Mouse (Mus musculus): ENCODE data around the gene Ptgfrn. TPM values are rescaled to one million over a fixed set of nuclear protein-coding genes. Genes with fewer than 3 reads are reported as not detected.

Gene Ptgfrn
- total and polyA plus RNA-seq, 2 experiments from 2014 or later, result 5.2 to 61.5 TPM

- Histone ChIP-seq H3K27ac (ENCODE audit: low read depth) (peak overlapping the region; percentile 94), H3K4me3 (ENCODE audit: low read depth, low read length) (peak overlapping the region; percentile 95), H3K27me3 (ENCODE audit: control insufficient read depth, insufficient read depth, low read length) (no peaks in the 10 kb centered on the region), H3K9ac (replicated peaks; ENCODE audit: low read depth, low read length) (peak overlapping the region; percentile 91), H3K4me1 (ENCODE audit: control insufficient read depth, insufficient read depth) (peaks cover 27% of the 10 kb centered on the region), H3K36me3 (replicated peaks; ENCODE audit: control insufficient read depth, insufficient read depth, low read length) (no peaks in the 10 kb centered on the region), H3K4me2 (ENCODE audit: low read depth, low read length) (peak overlapping the region; percentile 99), H3K9me3 (replicated peaks; ENCODE audit: control insufficient read depth, low read length) (no peaks in the 10 kb centered on the region)
- TF ChIP-seq CTCF (IDR thresholded peaks at IDR 0.05; ENCODE audit: low read depth) (no peak), EP300 (IDR thresholded peaks at IDR 0.05; ENCODE audit: low read depth) (no peak)
- ATAC-seq (ENCODE audit: insufficient read depth, low read depth), result peak; percentile 51
- under 1% methylated on average over 42 of the region's 47 CpGs for WGBS
- DNase-seq (ENCODE audit: low spot score), result no peak
These were observed 488 bp downstream of the Ptgfrn start for GRCm38 (mm10) chr3:101109558-101110021.

- Histone ChIP-seq H3K27ac (ENCODE audit: low read depth) (no peak overlapping the region), H3K9me3 (replicated peaks; ENCODE audit: control insufficient read depth, low read length) (no peaks in the 10 kb centered on the region), H3K27me3 (ENCODE audit: control insufficient read depth, insufficient read depth, low read length) (no peaks in the 10 kb centered on the region), H3K36me3 (replicated peaks; ENCODE audit: control insufficient read depth, insufficient read depth, low read length) (no peaks in the 10 kb centered on the region), H3K9ac (replicated peaks; ENCODE audit: low read depth, low read length) (no peak overlapping the region), H3K4me2 (ENCODE audit: low read depth, low read length) (peak overlapping the region; percentile 99), H3K4me3 (ENCODE audit: low read depth, low read length) (peak overlapping the region; percentile 95), H3K4me1 (ENCODE audit: control insufficient read depth, insufficient read depth) (peaks cover 27% of the 10 kb centered on the region)
- TF ChIP-seq CTCF (IDR thresholded peaks at IDR 0.05; ENCODE audit: low read depth), result no peak
- no peak for TF ChIP-seq EP300 (IDR thresholded peaks at IDR 0.05; ENCODE audit: low read depth)
- WGBS, result 31% methylated on average over 5 of the region's 5 CpGs
- ATAC-seq (ENCODE audit: insufficient read depth, low read depth) (no peak), DNase-seq (ENCODE audit: low spot score) (no peak)
These were observed 1.2 kb downstream of the Ptgfrn start for GRCm38 (mm10) chr3:101108848-101109247.

- 61% methylated on average over 3 of the region's 3 CpGs for WGBS
- no peak overlapping the region for H3K9ac ChIP-seq (replicated peaks; ENCODE audit: low read depth, low read length)
- no peak for DNase-seq (ENCODE audit: low spot score)
- H3K9me3 ChIP-seq (replicated peaks; ENCODE audit: control insufficient read depth, low read length), result no peaks in the 10 kb centered on the region
- H3K4me2 ChIP-seq (ENCODE audit: low read depth, low read length), result no peak overlapping the region; the same call in 1 of the 2 replicates
- no peak for ATAC-seq (ENCODE audit: insufficient read depth, low read depth)
- TF ChIP-seq CTCF (IDR thresholded peaks at IDR 0.05; ENCODE audit: low read depth) (no peak), EP300 (IDR thresholded peaks at IDR 0.05; ENCODE audit: low read depth) (no peak)
- H3K36me3 ChIP-seq (replicated peaks; ENCODE audit: control insufficient read depth, insufficient read depth, low read length), result no peaks in the 10 kb centered on the region
- H3K27ac ChIP-seq (ENCODE audit: low read depth), result no peak overlapping the region
- peaks cover 27% of the 10 kb centered on the region for H3K4me1 ChIP-seq (ENCODE audit: control insufficient read depth, insufficient read depth)
- H3K27me3 ChIP-seq (ENCODE audit: control insufficient read depth, insufficient read depth, low read length), result no peaks in the 10 kb centered on the region
- H3K4me3 ChIP-seq (ENCODE audit: low read depth, low read length), result no peak overlapping the region
These were observed 1.8 kb downstream of the Ptgfrn start for GRCm38 (mm10) chr3:101108282-101108681.

GRCm38 (mm10) chr3:101106326-101106725 is 3.8 kb downstream of the Ptgfrn start:
- no peak overlapping the region for H3K27ac ChIP-seq (ENCODE audit: low read depth)
- no peak overlapping the region for H3K4me2 ChIP-seq (ENCODE audit: low read depth, low read length)
- ATAC-seq (ENCODE audit: insufficient read depth, low read depth) (no peak), DNase-seq (ENCODE audit: low spot score) (no peak)
- no peaks in the 10 kb centered on the region for H3K27me3 ChIP-seq (ENCODE audit: control insufficient read depth, insufficient read depth, low read length)
- no peak overlapping the region for H3K4me3 ChIP-seq (ENCODE audit: low read depth, low read length)
- H3K4me1 ChIP-seq (ENCODE audit: control insufficient read depth, insufficient read depth), result peaks cover 28% of the 10 kb centered on the region
- TF ChIP-seq EP300 (IDR thresholded peaks at IDR 0.05; ENCODE audit: low read depth) (no peak), CTCF (IDR thresholded peaks at IDR 0.05; ENCODE audit: low read depth) (no peak)
- 86% methylated on average over 3 of the region's 3 CpGs for whole genome bisulfite sequencing
- no peak overlapping the region for H3K9ac ChIP-seq (replicated peaks; ENCODE audit: low read depth, low read length)
- no peaks in the 10 kb centered on the region for H3K36me3 ChIP-seq (replicated peaks; ENCODE audit: control insufficient read depth, insufficient read depth, low read length)
- H3K9me3 ChIP-seq (replicated peaks; ENCODE audit: control insufficient read depth, low read length), result no peaks in the 10 kb centered on the region

- ATAC-seq (ENCODE audit: insufficient read depth, low read depth) (no peak), DNase-seq (ENCODE audit: low spot score) (no peak)
- H3K27ac ChIP-seq (ENCODE audit: low read depth), result no peak overlapping the region
- WGBS, result 46% methylated on average over 11 of the region's 11 CpGs
- H3K4me3 ChIP-seq (ENCODE audit: low read depth, low read length), result no peak overlapping the region
- no peaks in the 10 kb centered on the region for H3K27me3 ChIP-seq (ENCODE audit: control insufficient read depth, insufficient read depth, low read length)
- TF ChIP-seq CTCF (IDR thresholded peaks at IDR 0.05; ENCODE audit: low read depth) (no peak), EP300 (IDR thresholded peaks at IDR 0.05; ENCODE audit: low read depth) (no peak)
- no peaks in the 10 kb centered on the region for H3K9me3 ChIP-seq (replicated peaks; ENCODE audit: control insufficient read depth, low read length)
- H3K9ac ChIP-seq (replicated peaks; ENCODE audit: low read depth, low read length), result no peak overlapping the region; the same call in 1 of the 2 replicates
- H3K4me2 ChIP-seq (ENCODE audit: low read depth, low read length), result no peak overlapping the region
- H3K4me1 ChIP-seq (ENCODE audit: control insufficient read depth, insufficient read depth), result peaks cover 25% of the 10 kb centered on the region
- H3K36me3 ChIP-seq (replicated peaks; ENCODE audit: control insufficient read depth, insufficient read depth, low read length), result no peaks in the 10 kb centered on the region
These were observed 4.6 kb downstream of the Ptgfrn start for GRCm38 (mm10) chr3:101105486-101105885.

- WGBS, result 95% methylated on average over 9 of the region's 9 CpGs
- no peak for ATAC-seq (ENCODE audit: insufficient read depth, low read depth)
- Histone ChIP-seq H3K4me1 (ENCODE audit: control insufficient read depth, insufficient read depth) (peaks cover 30% of the 10 kb centered on the region), H3K36me3 (replicated peaks; ENCODE audit: control insufficient read depth, insufficient read depth, low read length) (no peaks in the 10 kb centered on the region), H3K4me3 (ENCODE audit: low read depth, low read length) (no peak overlapping the region), H3K27ac (ENCODE audit: low read depth) (no peak overlapping the region), H3K9me3 (replicated peaks; ENCODE audit: control insufficient read depth, low read length) (no peaks in the 10 kb centered on the region), H3K27me3 (ENCODE audit: control insufficient read depth, insufficient read depth, low read length) (no peaks in the 10 kb centered on the region), H3K9ac (replicated peaks; ENCODE audit: low read depth, low read length) (no peak overlapping the region), H3K4me2 (ENCODE audit: low read depth, low read length) (no peak overlapping the region)
- no peak for DNase-seq (ENCODE audit: low spot score)
- TF ChIP-seq CTCF (IDR thresholded peaks at IDR 0.05; ENCODE audit: low read depth), result no peak
- TF ChIP-seq EP300 (IDR thresholded peaks at IDR 0.05; ENCODE audit: low read depth), result no peak
These were observed 5.2 kb downstream of the Ptgfrn start for GRCm38 (mm10) chr3:101104883-101105282.

Data from heart, postnatal 0 days (tissue).